Mouse (Mus musculus) limb, embryonic 13.5 days (tissue): Measurements from ENCODE around the gene Spen. TPM values are rescaled to one million over a fixed set of nuclear protein-coding genes. Genes with fewer than 3 reads are reported as not detected.

Source experiments
- ATAC-seq: fragments of 200-750 bp; cut with Nextera tagmentation; 2 replicates; pipeline ENCODE4 v1.8.0; 2017; ENCODE audit warnings: low read depth, moderate number of reproducible peaks, moderate TSS enrichment; ENCODE audit not compliant: low FRiP score
- H3K27ac ChIP-seq: fragments of 300-500 bp; sonication (generic); 2 replicates; pipeline ENCODE4 v1.5.1; 2015; ENCODE audit warnings: inconsistent platforms, mild to moderate bottlenecking, moderate library complexity
- H3K27me3 ChIP-seq: fragments of 300-500 bp; sonication (generic); 2 replicates; pipeline ENCODE4 v1.6.1; 2015; ENCODE audit warnings: mild to moderate bottlenecking, inconsistent platforms
- H3K36me3 ChIP-seq: fragments of 300-500 bp; sonication (generic); 2 replicates; pipeline ENCODE4 v1.6.1; 2015; ENCODE audit warnings: inconsistent platforms, mild to moderate bottlenecking, moderate library complexity
- H3K4me1 ChIP-seq: fragments of 300-500 bp; sonication (generic); 2 replicates; pipeline ENCODE4 v1.6.1; 2015; ENCODE audit warnings: inconsistent platforms
- H3K4me2 ChIP-seq: fragments of 300-500 bp; sonication (generic); replicated peaks from 2 replicates; pipeline ENCODE4 v1.6.1; 2015; ENCODE audit warnings: inconsistent platforms, mild to moderate bottlenecking, moderate library complexity
- H3K4me3 ChIP-seq: fragments of 300-500 bp; sonication (generic); 2 replicates; pipeline ENCODE4 v1.5.1; 2015; ENCODE audit warnings: moderate library complexity, mild to moderate bottlenecking, inconsistent platforms
- H3K9ac ChIP-seq: fragments of 300-500 bp; sonication (generic); 2 replicates; pipeline ENCODE4 v1.6.1; 2015; ENCODE audit warnings: mild to moderate bottlenecking, inconsistent platforms
- H3K9me3 ChIP-seq: fragments of 300-500 bp; sonication (generic); 2 replicates; pipeline ENCODE4 v1.6.1; 2016; ENCODE audit warnings: inconsistent platforms
- whole genome bisulfite sequencing: fragments of 180-500 bp; shearing (Covaris S2); methylation state at CpG from one replicate; pipeline ENCODE4 v1.1.7; 2015; 5-methylcytosine and 5-hydroxymethylcytosine counted together
- polyA plus RNA-seq: library from polyadenylated mRNA; unstranded; fragments of >200 nt; fragmentation: Nextera tagmentation; extraction: Ambion mirVana; gene quantifications from 2 replicates; pipeline ENCODE4 v1.2.1, GENCODE M21; 2015

Gene Spen
- polyA plus RNA-seq, 1 experiment from 2014 or later = 10.8 TPM

GRCm38 (mm10) chr4:141466844-141467580, 71.4 kb downstream of the Spen start:
- Histone ChIP-seq H3K27me3 (no peaks in the 10 kb centered on the region), H3K9me3 (no peaks in the 10 kb centered on the region), H3K4me1 (no peaks in the 10 kb centered on the region), H3K4me3 (no peak overlapping the region), H3K4me2 (no peak overlapping the region), H3K36me3 (peaks cover 98% of the 10 kb centered on the region), H3K9ac (0 out of 2 replicates have a peak overlapping the region, but pooled peaks have one; percentile 25), H3K27ac (no peak overlapping the region)
- ATAC-seq = no peak
- 87% methylated on average over 15 of the region's 15 CpGs for WGBS

DNA sequence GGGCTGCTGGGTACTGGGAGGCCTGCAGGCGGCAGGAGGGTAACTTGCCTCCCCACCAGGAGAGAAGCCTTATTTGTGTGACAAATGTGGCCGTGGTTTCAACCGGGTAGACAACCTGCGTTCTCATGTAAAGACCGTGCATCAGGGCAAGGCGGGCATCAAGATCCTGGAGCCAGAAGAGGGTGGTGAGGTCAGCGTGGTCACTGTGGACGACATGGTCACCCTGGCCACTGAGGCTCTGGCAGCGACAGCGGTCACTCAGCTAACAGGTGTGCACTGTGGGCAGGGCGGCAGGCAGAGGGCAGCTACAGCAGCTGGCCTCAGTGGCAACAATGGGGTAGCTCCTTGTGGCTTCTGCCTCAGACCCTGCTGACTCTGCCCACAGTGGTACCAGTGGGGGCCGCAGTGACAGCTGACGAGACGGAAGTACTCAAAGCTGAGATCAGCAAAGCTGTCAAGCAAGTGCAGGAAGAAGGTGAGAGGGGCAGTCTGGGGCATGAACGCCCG, 72.1 kb downstream of the Spen start:
- no peak for ATAC-seq

GRCm38 (mm10) chr4:141465512-141466288, 72.7 kb downstream of the Spen start:
- H3K4me3 ChIP-seq = no peak overlapping the region
- no peak overlapping the region for H3K27ac ChIP-seq
- 95% methylated on average over 34 of the region's 34 CpGs for WGBS
- H3K4me1 ChIP-seq = no peaks in the 10 kb centered on the region
- H3K27me3 ChIP-seq = no peaks in the 10 kb centered on the region
- no peak for ATAC-seq
- no peaks in the 10 kb centered on the region for H3K9me3 ChIP-seq
- no peak overlapping the region for H3K4me2 ChIP-seq
- no peak overlapping the region for H3K9ac ChIP-seq
- H3K36me3 ChIP-seq = peaks cover 93% of the 10 kb centered on the region

More for the DNA sequence above, 72.1 kb downstream of the Spen start:
- Histone ChIP-seq H3K9me3 (no peaks in the 10 kb centered on the region), H3K27me3 (no peaks in the 10 kb centered on the region), H3K9ac (no peak overlapping the region), H3K4me3 (no peak overlapping the region), H3K27ac (no peak overlapping the region), H3K4me2 (no peak overlapping the region), H3K36me3 (peaks cover 96% of the 10 kb centered on the region), H3K4me1 (no peaks in the 10 kb centered on the region)
- WGBS = 88% methylated on average over 16 of the region's 16 CpGs

DNA sequence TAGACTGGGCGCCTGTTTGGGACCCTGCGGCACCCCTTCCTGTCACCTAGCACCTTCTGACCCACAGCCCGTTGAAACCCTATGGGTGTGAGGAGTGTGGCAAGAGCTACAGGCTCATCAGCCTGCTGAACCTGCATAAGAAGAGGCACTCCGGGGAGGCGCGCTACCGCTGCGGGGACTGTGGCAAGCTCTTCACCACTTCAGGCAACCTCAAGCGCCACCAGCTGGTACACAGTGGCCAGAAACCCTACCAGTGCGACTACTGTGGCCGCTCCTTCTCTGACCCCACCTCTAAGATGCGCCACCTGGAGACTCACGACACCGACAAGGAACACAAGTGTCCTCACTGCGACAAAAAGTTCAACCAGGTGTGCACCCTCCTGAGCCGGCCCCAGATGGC, 73.7 kb downstream of the Spen start:
- no peak overlapping the region for H3K9ac ChIP-seq
- no peak for ATAC-seq
- H3K4me2 ChIP-seq = no peak overlapping the region
- H3K4me1 ChIP-seq = no peaks in the 10 kb centered on the region
- H3K27ac ChIP-seq = no peak overlapping the region
- H3K36me3 ChIP-seq = peaks cover 92% of the 10 kb centered on the region
- H3K27me3 ChIP-seq = no peaks in the 10 kb centered on the region
- WGBS = 77% methylated on average over 16 of the region's 16 CpGs
- H3K9me3 ChIP-seq = no peaks in the 10 kb centered on the region
- no peak overlapping the region for H3K4me3 ChIP-seq

- Histone ChIP-seq H3K9me3 (no peaks in the 10 kb centered on the region), H3K4me1 (peaks cover 7% of the 10 kb centered on the region), H3K27ac (no peak overlapping the region), H3K4me3 (no peak overlapping the region), H3K36me3 (peaks cover 83% of the 10 kb centered on the region), H3K9ac (no peak overlapping the region), H3K4me2 (no peak overlapping the region), H3K27me3 (no peaks in the 10 kb centered on the region)
- 81% methylated on average over 14 of the region's 14 CpGs for WGBS
- ATAC-seq = no peak
Measured at GRCm38 (mm10) chr4:141463472-141463871, 74.9 kb downstream of the Spen start.

- no peak overlapping the region for H3K27ac ChIP-seq
- ATAC-seq = no peak
- H3K9me3 ChIP-seq = no peaks in the 10 kb centered on the region
- no peak overlapping the region for H3K4me2 ChIP-seq
- no peak overlapping the region for H3K9ac ChIP-seq
- peaks cover 67% of the 10 kb centered on the region for H3K36me3 ChIP-seq
- H3K4me3 ChIP-seq = no peak overlapping the region
- no peaks in the 10 kb centered on the region for H3K27me3 ChIP-seq
- peaks cover 17% of the 10 kb centered on the region for H3K4me1 ChIP-seq
- WGBS = 91% methylated on average over 12 of the region's 12 CpGs
Measured at GRCm38 (mm10) chr4:141461576-141461975, 76.8 kb downstream of the Spen start.

DNA sequence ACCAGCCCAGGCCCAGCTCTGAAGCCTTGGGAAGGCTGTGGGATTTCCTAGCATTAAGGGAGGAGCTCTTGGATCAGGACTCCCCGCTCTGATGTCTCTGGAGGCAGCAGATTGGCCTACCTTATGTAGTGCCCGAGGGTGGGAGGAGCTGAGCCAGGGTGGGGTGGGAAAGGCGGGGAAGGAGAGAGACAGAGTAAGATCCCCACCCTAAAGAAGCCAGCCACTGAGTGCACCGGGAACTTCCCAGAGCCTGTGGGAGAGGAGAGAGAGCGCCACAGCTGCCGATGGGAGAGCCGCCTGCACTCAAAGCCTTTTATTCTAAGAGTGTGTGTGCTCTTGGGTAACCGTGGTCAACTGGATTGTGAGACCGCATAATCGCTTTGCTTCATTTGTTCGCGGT, 77.3 kb downstream of the Spen start:
- no peak for ATAC-seq
- WGBS = 67% methylated on average over 12 of the region's 12 CpGs
- Histone ChIP-seq H3K9ac (no peak overlapping the region), H3K4me3 (no peak overlapping the region), H3K27ac (no peak overlapping the region), H3K36me3 (peaks cover 67% of the 10 kb centered on the region), H3K27me3 (no peaks in the 10 kb centered on the region), H3K9me3 (no peaks in the 10 kb centered on the region), H3K4me1 (peaks cover 17% of the 10 kb centered on the region), H3K4me2 (no peak overlapping the region)

GRCm38 (mm10) chr4:141460481-141460880, 77.9 kb downstream of the Spen start:
- Histone ChIP-seq H3K9ac (no peak overlapping the region), H3K27ac (no peak overlapping the region), H3K4me2 (no peak overlapping the region), H3K27me3 (no peaks in the 10 kb centered on the region), H3K4me3 (no peak overlapping the region), H3K36me3 (peaks cover 63% of the 10 kb centered on the region), H3K4me1 (peaks cover 21% of the 10 kb centered on the region), H3K9me3 (no peaks in the 10 kb centered on the region)
- 93% methylated on average over 4 of the region's 4 CpGs for WGBS
- no peak for ATAC-seq

DNA sequence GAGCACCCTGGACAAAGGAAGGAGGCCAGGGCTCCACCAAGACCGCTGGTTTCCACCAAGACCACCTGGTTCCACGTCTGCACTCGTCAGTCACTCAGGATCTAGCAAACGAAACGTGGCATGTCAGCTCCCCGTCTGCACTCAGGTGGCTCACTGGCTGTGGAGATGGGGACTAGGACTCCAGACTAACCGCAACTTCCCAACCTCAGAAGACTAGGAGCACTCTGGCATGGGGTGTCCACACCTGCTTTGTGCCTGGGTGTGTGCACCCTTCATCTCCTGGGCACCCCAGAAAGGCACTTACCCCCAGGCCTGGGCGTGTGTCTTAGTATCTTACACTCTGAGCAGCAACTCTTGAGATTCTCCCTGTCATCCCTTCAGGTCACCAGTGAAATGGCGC, 78.6 kb downstream of the Spen start:
- Histone ChIP-seq H3K27ac (no peak overlapping the region), H3K4me2 (no peak overlapping the region), H3K9me3 (no peaks in the 10 kb centered on the region), H3K9ac (no peak overlapping the region), H3K27me3 (no peaks in the 10 kb centered on the region), H3K4me1 (peaks cover 26% of the 10 kb centered on the region), H3K4me3 (no peak overlapping the region), H3K36me3 (peaks cover 59% of the 10 kb centered on the region)
- 92% methylated on average over 9 of the region's 9 CpGs for WGBS
- ATAC-seq = no peak

- WGBS = 67% methylated on average over 3 of the region's 3 CpGs
- peaks cover 29% of the 10 kb centered on the region for H3K4me1 ChIP-seq
- no peak overlapping the region for H3K4me3 ChIP-seq
- H3K27ac ChIP-seq = peak overlapping the region; percentile 65; the same call in 1 of the 2 replicates
- no peaks in the 10 kb centered on the region for H3K27me3 ChIP-seq
- ATAC-seq = no peak
- no peak overlapping the region for H3K4me2 ChIP-seq
- no peaks in the 10 kb centered on the region for H3K9me3 ChIP-seq
- no peak overlapping the region for H3K9ac ChIP-seq
- peaks cover 52% of the 10 kb centered on the region for H3K36me3 ChIP-seq
Measured at GRCm38 (mm10) chr4:141458888-141459287, 79.5 kb downstream of the Spen start.

GRCm38 (mm10) chr4:141458236-141458635, 80.2 kb downstream of the Spen start:
- Histone ChIP-seq H3K4me3 (no peak overlapping the region), H3K9ac (peak overlapping the region; percentile 14; the same call in 1 of the 2 replicates), H3K9me3 (no peaks in the 10 kb centered on the region), H3K4me2 (peak overlapping the region; percentile 28), H3K27ac (peak overlapping the region; percentile 65; the same call in 1 of the 2 replicates), H3K36me3 (peaks cover 47% of the 10 kb centered on the region), H3K4me1 (peaks cover 29% of the 10 kb centered on the region), H3K27me3 (no peaks in the 10 kb centered on the region)
- WGBS = 18% methylated on average over 7 of the region's 7 CpGs
- ATAC-seq = peak; percentile 43; the same call in 1 of the 2 replicates

- WGBS = 93% methylated on average over 14 of the region's 14 CpGs
- no peak overlapping the region for H3K27ac ChIP-seq
- H3K27me3 ChIP-seq = no peaks in the 10 kb centered on the region
- H3K4me2 ChIP-seq = no peak overlapping the region
- peaks cover 29% of the 10 kb centered on the region for H3K4me1 ChIP-seq
- H3K4me3 ChIP-seq = no peak overlapping the region
- no peaks in the 10 kb centered on the region for H3K9me3 ChIP-seq
- peaks cover 49% of the 10 kb centered on the region for H3K36me3 ChIP-seq
- no peak overlapping the region for H3K9ac ChIP-seq
- ATAC-seq = no peak
Measured at GRCm38 (mm10) chr4:141456193-141456938, 82.0 kb downstream of the Spen start.
